Mouse (Mus musculus): Measurements from ENCODE around the gene Ppp1ca. TPM values are rescaled to one million over a fixed set of nuclear protein-coding genes. Genes with fewer than 3 reads are reported as not detected.

Gene Ppp1ca
- total RNA-seq, 2 experiments from 2014 or later: 368 to 404 TPM

DNA sequence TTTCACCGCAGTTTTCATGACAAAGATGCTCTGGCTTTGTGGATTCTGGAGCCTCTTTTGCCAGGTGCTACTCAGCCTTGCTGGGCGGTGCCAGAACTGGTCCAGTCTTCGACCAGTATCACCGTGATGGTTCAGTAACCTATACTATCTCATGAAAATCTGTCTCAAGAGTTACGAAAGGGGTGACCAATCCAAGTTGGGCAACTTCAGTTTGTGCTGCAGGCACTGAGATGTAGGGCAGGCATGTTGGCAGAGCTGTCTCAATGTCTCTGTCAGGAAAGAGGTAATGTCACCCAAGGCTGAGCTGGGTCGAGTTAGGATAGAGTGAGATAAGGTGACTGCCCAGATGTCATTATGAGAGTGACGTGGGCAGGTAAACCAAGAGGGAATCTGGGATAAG is 11.5 kb upstream of the Ppp1ca start:
- intact Hi-C loops (cut with DNase I): no loop called here
- no peak for DNase-seq

DNA sequence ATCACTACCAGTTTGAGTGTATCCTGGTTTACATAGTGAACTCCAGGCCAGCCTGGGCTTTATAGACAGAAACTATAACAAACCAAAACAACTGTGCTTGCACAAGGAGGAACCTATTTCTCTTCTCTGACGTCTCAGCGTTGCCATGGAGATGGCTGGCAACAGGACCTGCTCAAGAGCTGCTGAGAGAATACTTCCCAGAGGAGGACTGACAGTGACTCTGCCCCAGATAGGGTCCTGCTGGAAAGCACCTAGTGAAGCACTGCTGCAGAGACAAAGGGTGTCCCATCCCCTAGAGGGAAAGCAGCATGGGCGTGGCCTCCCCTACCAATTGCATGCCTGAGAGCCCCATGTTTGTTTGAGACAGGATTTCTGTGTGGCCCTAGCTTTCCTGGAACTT is 10.0 kb upstream of the Ppp1ca start:
- DNase-seq: peak; percentile 45 to 59

DNA sequence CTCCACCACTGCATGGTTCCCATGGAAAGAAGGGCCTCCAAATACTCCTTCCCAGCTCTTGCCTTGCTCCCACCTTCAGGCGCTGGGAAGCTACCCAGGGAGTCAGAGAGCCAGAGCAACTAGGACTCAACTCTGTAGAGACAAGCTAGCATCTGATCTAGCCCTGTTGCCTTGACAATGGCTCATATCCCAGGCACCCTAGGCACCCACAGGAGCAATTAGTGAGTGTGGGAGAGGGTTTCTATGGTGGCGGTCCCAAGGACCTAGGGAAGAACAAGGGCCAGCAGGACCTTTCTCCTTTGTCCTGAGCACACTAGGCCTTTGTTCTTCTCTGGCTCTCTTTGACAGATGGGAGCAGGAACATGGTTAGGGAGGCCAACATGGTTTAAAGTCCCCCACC is 8.2 kb upstream of the Ppp1ca start:
- intact Hi-C loops (cut with DNase I): no loop called here
- no peak for DNase-seq

More for the DNA sequence above, 10.0 kb upstream of the Ppp1ca start:
- intact Hi-C loops (cut with DNase I): no loop called here

DNA sequence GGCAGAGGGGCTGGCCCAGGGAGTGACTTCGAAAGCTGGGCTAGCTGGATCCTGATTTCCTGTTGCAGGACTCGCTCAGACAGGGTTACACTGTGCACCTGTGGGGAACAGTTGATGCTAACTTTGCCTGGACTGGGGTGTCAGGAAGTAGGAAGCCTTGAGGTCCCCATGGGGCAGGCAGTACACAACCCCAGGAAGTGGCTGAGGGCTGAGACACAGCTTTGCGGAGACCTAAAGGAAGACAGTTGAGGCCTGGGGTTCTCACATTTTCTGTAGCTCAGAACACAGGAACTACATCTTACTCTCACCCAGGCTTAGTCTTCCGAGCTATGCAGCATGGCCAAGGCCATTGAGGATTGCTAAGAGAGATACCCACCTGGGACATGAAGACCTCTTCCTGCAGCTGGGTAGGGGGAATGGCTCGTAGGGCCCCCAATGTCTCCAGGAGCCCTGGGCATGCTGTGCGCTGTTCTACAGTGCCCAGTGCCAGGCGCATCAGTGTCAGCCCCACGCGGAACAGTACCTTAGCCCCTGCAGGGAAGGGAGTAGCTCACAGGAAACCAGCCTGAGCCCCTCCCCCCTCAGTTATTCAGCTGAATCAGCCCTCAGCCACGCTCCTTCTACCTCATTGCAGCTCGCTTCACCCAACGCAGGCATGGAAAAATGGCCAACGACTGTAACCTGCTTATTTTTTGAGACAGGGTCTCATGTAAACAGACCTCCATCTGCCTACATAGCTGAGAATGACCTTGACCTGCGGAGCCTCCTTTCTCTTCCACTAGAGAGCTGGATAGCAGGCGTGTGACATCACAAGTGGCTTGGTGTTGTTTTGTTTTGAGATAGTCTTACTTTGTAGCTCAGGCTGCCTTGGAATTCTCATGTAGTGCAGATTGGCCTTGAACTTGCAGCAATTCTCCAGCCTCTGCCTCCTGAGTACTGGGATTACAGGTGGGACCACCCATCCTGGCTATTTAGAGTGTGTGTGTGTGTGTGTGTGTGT is 6.6 kb upstream of the Ppp1ca start:
- intact Hi-C loops (cut with DNase I): no loop called here
- no peak for DNase-seq

DNA sequence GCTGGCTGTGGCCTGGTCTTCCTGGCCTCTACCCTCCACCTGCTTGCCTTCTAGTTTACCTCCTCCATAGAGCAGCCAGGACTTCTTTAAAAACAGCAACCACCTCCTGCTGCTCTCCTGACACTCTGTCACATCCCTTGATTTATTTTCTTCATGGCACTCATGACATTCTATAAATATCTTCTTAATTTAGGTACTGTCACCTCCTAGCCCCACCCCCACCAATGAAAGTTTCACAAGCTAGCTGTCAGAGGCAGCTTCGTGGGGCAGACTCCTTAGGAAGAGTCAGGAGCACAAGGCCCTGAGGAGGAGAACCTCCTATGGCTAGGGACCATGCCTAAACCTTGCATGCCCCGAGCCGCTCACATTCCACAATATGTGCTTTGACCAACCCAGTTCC is 4.6 kb upstream of the Ppp1ca start:
- intact Hi-C loops (cut with DNase I): no loop called here
- DNase-seq: no peak

DNA sequence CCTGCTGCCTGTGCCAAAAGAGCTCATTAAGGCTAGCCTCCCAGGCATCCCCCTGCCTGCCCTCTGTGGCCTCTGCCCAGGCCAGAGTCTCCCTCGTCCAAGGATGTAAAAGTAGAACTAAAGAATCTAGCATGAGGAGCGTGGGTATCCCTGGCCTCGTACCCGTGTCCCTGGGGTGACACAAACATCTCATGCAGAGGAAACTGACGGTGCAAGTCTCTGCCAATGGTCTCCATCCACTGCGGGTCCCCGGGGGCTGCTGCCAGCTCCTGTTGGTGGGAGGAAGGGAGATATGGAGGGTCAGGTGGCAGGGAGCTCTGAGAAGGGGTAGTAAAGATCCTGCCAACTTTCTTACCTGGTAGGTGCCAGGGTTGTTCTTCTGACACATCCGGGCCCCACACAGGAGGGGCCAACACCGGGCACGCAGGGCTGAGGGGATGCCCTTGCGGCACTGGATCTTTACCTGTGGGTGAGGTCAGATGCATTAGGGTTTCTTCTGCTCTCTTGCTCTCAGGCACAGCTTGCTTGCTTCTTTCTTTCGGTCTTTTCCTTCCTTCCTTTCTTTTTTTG is 2.7 kb upstream of the Ppp1ca start:
- intact Hi-C loops (cut with DNase I): no loop called here
- no peak for DNase-seq

DNA sequence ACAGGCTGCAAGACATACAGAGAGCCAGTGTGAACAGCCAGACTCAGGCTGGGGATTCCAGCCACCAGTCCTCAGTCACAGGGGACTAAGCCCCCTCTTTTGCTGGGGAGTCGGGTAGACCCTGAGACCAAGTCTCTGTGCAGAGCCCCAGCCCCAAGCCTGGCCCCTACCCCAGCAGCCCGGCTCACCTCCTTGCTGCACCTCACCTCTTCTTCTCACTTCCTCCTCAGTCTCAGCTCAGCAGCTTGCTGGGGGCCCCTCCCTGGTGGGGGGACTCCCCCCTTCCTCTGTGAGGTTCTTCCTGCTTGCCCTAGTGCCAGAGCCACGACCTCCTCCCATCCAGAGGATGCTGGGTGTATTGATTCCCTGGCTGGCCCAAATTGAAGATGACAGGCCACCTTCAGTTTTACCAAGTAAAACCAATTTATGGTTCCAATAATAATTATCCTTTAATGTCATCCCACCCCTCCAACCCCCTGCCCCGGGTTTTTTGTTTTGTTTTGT is 982 bp upstream of the Ppp1ca start, which contains the start of gene Tbc1d10c:
Gene Tbc1d10c, minus strand, starts transcription at position 454 of the 504 bp plus-strand sequence.
- intact Hi-C loops (cut with DNase I): no loop called here

DNA sequence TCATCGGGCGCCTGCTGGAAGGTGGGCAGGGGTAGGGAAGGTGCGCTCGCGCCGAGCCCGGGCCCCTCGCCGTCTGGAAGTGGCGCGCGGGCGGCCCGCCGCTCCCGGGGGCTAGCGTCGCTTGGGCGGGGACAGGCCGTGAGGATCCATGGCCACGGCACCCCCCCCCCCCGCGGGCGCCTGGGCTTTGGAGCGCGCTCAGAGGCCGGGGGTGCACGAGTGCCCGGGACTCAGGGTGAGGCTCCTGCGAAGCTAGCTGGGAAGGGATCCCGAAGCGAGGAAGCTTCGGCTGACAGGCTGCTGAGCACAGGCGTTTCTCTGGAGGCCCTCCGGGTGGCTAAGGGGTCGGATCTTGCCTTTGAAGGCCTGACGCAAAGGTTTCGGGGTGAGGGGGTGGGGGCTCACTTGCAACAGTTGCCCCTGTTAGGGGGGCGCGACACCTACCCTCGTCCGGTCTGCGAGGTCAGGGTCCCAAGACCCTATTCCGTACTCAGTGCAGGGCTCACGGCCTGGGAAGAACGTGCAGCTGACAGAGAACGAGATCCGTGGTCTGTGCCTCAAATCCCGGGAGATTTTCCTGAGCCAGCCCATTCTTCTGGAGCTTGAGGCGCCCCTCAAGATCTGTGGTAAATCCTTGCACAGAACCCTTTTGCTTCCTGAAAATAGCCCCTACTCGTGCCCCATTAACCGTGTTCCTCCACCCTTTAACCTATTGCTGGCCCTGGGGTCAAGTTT is 553 bp downstream of the Ppp1ca start:
- intact Hi-C loops (cut with DNase I): no loop called here
- no peak for DNase-seq

More for the DNA sequence above, 982 bp upstream of the Ppp1ca start, which contains the start of gene Tbc1d10c:
- DNase-seq: no peak

DNA sequence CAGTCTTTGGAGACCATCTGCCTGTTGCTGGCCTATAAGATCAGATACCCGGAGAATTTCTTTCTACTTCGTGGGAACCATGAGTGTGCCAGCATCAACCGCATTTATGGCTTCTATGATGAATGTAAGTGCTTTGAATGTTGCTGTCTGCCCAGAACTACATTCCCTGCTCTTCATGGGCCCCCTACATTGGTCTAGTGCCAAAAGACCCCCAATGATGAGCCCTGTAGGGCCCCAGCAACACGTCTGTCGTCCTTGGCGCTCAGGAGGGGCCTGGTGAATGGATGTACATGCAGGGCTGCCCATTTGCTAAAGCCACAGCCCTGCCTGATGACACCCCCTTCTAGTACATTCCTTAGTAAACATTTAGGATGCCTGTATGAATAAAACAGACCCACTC is 1.3 kb downstream of the Ppp1ca start:
- intact Hi-C loops (cut with DNase I): no loop called here
- DNase-seq: no peak

DNA sequence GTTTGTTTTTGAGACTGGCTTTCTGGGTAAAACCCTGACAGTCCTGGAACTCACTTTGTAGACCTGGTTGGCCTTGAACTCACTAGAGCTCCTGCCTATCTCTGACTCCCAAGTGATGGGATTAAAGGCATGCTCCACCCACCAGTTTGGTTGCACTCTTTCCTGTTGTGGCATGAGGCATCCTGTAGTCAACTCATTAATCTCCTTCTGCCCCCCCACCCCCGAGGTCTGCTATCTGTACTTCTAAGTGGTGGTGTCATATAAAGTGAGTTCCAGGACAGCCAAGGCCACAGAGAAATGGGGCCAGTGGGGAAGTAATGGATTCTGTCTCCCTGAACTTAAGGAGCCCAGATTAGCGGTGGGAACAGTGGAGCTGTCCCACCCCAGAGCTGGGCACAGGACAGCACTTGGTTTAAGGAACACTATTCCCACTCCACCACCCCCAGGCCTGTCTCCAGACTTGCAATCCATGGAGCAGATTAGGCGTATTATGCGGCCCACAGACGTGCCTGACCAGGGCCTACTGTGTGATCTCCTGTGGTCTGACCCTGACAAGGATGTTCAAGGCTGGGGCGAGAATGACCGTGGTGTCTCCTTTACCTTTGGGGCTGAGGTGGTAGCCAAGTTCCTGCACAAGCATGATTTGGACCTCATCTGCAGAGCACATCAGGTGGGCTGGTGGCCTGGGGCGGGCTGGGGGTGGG is 2.3 kb downstream of the Ppp1ca start:
- intact Hi-C loops (cut with DNase I): no loop called here
- no peak for DNase-seq

DNA sequence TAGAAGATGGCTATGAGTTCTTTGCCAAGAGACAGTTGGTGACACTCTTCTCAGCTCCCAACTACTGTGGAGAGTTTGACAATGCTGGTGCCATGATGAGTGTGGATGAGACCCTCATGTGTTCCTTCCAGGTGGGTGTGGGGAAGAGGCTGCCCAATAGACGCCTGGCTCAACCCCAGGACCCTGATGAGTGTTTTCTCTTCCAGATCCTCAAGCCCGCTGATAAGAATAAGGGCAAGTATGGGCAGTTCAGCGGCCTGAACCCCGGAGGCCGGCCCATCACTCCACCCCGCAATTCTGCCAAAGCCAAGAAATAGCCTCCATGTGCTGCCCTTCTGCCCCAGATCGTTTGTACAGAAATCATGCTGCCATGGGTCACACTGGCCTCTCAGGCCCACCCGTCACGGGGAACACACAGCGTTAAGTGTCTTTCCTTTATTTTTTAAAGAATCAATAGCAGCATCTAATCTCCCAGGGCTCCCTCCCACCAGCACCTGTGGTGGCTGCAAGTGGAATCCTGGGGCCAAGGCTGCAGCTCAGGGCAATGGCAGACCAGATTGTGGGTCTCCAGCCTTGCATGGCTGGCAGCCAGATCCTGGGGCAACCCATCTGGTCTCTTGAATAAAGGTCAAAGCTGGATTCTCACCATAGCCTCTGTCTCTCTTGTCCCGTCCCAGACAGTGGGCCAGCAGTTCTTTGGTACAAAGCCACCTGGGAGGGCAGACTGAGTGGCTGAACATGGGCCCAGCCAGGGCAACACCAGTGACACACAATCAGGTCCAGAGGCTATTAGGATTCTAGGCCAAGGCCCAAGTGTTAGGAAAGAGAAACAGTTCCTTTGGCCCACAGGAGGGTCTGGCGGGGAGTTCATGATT is 3.1 kb downstream of the Ppp1ca start:
- intact Hi-C loops (cut with DNase I): loop anchor here (5.0 kb wide), 2 partner anchors 33 to 68 kb away; partner anchors contain the start of genes Aip and Rps6kb2
- no peak for DNase-seq

DNA sequence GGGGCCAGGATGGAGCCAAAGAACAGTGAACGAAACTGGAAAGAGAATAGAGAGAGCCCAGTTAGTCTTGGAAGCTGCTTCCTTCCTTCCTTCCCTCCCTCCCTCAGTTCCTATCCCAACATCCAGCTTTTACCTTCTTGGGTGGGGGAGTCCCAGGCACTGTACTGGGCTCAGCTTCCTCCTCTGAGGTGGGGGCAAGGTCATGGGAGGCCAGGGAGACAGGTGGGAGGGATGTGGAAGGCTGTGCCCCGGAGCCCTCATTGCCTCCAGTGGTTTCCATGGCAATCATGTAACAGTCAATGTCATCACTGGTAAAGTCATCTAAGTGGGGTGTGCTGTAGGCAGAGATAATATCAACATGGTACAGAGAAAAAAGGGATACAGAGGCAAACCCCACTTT is 4.2 kb downstream of the Ppp1ca start:
- DNase-seq: no peak
- intact Hi-C loops (cut with DNase I): loop anchor here (5.0 kb wide), 2 partner anchors 34 to 69 kb away; partner anchors contain the start of genes Aip and Rps6kb2

DNA sequence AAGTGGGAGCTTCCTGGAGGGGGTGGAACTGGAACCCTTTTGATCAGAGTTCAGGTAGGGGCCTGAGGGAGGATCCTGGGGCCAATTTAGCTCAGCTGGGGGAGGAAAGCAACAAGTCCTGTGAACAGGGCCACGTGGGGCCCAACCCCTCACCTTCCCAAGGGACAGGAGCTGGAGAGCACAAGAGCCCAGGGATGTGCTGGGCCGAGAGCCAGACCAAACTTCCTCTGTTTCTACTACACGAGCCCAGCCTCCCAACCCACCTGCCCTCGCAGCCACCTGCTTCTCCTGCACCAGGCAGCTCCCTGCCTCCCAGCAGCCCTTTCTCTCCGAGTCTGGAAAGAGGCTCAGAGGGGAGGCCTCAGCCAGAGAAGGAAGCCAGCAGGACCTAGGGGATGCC is 4.7 kb downstream of the Ppp1ca start:
- DNase-seq: peak; percentile 37 to 43
- intact Hi-C loops (cut with DNase I): loop anchor here (5.0 kb wide), 2 partner anchors 34 to 69 kb away; partner anchors contain the start of genes Aip and Rps6kb2

DNA sequence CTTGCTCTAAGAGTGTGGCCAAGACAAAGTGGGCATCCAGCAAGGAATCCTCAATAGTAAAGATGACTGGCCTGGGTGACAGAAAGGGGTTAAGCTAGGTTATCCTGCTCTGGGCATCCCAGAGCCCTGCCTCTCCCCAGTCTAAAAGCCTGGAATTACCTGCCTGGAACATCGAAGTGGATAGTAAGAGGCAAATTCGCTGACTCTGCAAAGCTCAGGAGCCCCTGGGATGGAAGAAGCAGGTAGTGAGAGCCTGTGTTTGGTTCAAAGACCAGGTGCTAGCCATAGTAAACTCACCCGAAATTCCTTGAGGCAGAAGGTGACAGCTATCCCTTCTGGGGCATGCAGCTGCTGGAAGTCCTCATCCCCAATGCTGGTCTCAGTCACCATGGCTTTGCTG is 5.3 kb downstream of the Ppp1ca start:
- DNase-seq: no peak
- intact Hi-C loops (cut with DNase I): loop anchor here (5.0 kb wide), 2 partner anchors 35 to 70 kb away; partner anchors contain the start of genes Aip and Rps6kb2

DNA sequence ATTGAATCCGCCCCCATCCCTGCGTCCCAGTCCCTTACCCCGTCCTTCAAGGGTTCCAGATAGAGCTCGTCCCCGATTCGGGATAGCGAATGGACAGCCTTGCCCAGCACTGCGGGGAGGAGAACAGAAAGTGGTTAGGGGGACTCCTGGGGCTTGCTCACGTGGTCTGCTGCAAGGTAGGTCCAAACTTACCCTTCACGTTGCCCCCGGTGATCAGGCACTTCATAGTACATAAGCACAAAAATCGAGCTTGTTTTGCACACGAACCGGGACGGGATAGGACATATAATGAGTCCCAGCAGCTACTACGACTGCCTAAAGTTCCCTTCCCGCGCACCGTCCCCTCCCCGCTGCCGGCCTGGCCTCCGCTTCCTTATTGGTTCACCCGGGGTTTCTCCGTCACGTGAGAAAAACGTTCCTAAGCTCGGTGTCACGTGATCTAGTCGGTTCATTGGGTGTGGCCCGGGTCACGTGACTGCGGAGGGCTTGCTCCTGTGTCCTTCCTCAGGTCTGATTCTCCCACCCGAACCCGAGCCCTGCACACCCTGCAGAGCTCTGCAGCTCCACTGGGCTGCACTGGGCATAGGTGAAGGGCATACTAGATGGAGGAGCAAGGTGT is 9.5 kb downstream of the Ppp1ca start, which contains the start of gene Rad9a:
Gene Rad9a, minus strand, starts transcription at position 372 of the 619 bp plus-strand sequence.
- peak; percentile 93 to 96 for DNase-seq
- intact Hi-C loops (cut with DNase I): no loop called here

DNA sequence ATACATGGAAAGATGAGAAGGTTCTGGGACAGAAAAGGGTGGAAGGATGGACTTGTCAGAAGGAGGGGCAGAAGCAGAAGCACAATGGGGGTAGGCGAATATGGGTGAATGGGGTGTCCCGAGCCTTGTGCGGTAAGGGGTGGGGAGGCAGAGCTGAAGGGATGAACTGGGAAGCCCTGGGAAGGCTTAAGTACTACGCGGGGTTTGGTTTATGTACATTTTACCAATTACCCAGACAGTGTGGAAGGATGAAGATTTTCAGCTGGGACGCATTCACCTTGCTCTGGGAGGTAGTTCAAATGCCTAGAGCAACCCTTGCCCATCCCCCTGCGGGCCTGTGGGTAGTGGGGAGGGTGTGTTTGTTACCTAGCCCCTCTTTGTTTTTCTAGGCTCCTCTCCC is 10.3 kb downstream of the Ppp1ca start:
- DNase-seq: no peak
- intact Hi-C loops (cut with DNase I): no loop called here

DNA sequence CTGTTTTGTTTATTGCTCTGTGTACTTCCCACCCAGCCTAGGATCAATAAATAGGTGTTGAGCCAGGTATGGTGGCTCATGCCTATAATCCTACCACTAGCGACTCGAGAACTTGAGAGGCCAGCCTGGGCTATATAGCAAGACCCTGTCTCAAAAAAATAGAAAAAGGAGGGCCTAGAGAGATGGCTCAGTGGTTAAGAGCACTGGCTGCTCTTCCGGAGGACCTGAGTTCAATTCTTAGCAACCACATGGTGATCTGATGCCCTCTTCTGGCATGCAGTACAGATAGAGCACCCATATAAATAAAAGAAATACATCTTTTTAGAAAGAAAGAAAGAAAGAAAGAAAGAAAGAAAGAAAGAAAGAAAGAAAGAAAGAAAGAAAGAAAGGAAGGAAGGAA is 11.3 kb downstream of the Ppp1ca start:
- DNase-seq: no peak
- intact Hi-C loops (cut with DNase I): no loop called here

DNA sequence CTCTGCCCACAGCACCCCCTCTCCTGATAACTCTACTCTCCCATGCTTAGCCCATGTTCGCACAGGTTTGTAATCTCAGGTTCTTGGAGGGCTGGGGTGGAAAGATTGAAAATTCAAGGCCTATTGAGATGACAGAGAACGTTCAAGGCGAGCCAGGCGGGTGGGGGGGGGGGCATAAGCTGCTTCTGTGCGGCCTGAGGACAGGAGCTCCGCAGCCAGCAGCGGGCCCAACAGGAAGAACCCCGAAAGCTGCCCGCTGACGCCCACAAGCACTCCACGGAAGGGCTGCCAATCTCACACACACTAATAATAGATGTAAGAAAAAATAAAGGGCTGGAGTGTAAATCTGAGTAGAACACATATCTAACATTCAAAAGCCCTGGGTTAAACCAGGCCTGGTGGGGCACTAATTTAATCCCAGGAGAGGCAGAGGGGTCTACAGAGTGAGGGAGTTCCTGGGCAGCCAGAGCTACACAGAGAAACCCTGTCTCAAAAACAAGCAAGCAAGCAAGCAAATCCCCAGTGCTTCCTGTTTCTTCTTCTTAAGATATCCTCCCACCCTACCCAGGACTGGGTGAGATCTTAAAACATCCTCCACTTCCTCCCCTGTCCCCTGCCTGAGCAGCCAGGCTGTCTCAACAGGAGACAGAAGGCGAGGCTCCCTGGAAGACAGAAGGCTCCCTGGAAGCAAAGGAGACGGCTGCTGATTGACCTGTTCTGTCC is 11.9 kb downstream of the Ppp1ca start:
- DNase-seq: no peak
- intact Hi-C loops (cut with DNase I): no loop called here

All from heart, postnatal 14 days (tissue).